Mouse (Mus musculus): ENCODE measurements around the gene Tmem52. TPM values are rescaled to one million over a fixed set of nuclear protein-coding genes. Genes with fewer than 3 reads are reported as not detected.

Tmem52 gene
- total and polyA plus RNA-seq, 3 experiments, result not detected

DNA sequence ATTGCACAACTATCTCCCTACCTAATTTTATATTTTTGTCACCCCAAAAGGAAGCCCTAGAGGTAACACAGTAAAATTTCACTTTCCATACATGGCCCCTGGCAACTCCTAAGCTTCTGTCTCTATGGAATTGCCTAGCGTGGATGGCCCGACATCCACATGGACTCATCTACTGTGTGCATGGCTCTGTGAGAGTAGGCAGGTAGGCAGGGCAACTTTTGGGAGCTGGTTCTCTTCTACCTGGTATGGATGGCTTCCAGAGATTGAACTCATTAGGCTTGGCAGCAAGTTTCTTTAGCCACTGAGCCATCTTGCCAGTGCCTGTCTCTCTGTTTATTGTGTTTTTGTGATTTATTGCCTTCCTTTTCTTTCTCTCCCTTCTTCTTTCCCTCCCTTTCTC is 45.9 kb downstream of the Tmem52 start:
- Histone ChIP-seq H3K9me3 (replicated peaks; ENCODE audit: insufficient read depth, low read length) (no peaks in the 10 kb centered on the region), H3K4me1 (ENCODE audit: control insufficient read depth in 1 of 2, insufficient read depth in 2 of 2, low read length in 2 of 2) (no peaks in the 10 kb centered on the region), H3K4me3 (ENCODE audit: control insufficient read depth in 1 of 2, insufficient read depth in 1 of 2, low read depth in 2 of 2, low read length in 2 of 2) (no peak overlapping the region), H3K27ac (ENCODE audit: control insufficient read depth, low read depth, low read length) (no peak overlapping the region), H3K36me3 (ENCODE audit: control insufficient read depth in 1 of 2, insufficient read depth in 2 of 2, low read length in 2 of 2) (peaks cover 6 to 9% of the 10 kb centered on the region in 2 experiments), H3K27me3 (ENCODE audit: control insufficient read depth in 1 of 2, insufficient read depth in 2 of 2, low read length in 2 of 2) (no peaks in the 10 kb centered on the region), H3K79me2 (ENCODE audit: control insufficient read depth, insufficient read depth, low read length, poor library complexity) (peaks cover 40% of the 10 kb centered on the region), H3K9ac (ENCODE audit: control insufficient read depth, low read depth, low read length, poor library complexity, severe bottlenecking) (no peak overlapping the region)
- DNase-seq (ENCODE audit: low read depth, low spot score), result no peak
- TF ChIP-seq SIN3A (IDR thresholded peaks at IDR 0.05; ENCODE audit: low read length) (no peak), UBTF (IDR thresholded peaks at IDR 0.05; ENCODE audit: borderline replicate concordance, insufficient read depth, low read depth, low read length) (no peak)

DNA sequence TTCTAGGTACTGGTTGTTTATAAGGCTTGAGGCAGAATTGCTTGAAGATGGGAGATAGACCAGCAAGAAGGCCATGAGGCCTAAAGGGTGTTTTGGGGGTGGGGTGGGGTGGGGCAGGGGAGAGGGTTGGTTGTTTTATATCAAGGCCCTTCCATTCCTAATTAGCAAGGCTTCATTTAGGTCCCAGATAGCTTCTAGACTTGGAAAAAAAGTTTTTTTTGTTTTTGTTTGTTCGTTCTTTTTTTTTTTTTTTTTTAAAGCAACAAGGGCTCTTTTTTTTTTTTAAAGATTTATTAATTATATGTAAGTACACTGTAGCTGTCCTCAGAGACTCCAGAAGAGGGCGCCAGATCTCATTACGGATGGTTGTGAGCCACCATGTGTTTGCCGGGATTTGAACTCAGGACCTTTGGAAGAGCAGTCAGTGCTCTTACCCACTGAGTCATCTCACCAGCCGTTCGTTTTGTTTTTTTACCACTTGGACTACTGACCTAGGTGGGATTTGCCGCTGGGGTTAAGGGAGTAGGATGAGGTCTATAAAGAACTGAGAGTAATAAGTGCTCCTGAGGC is 49.1 kb downstream of the Tmem52 start:
- DNase-seq (ENCODE audit: low read depth, low spot score), result no peak
- no peak overlapping the region for H3K4me3 ChIP-seq (ENCODE audit: control insufficient read depth in 1 of 2, insufficient read depth in 1 of 2, low read depth in 2 of 2, low read length in 2 of 2)
- H3K4me1 ChIP-seq (ENCODE audit: control insufficient read depth in 1 of 2, insufficient read depth in 2 of 2, low read length in 2 of 2), result no peaks in the 10 kb centered on the region
- TF ChIP-seq ZNF384 (IDR thresholded peaks at IDR 0.05; ENCODE audit: low read depth, low read length) (peak; percentile 76), ELF1 (IDR thresholded peaks at IDR 0.05; ENCODE audit: low read depth, low read length) (no peak), CTCF (IDR thresholded peaks at IDR 0.05 in 2 of 3, conservative IDR thresholded peaks at IDR 0.05 in 1 of 3; ENCODE audit: control insufficient read depth in 1 of 3, insufficient read depth in 1 of 3, low read depth in 2 of 3, low read length in 3 of 3, poor library complexity in 1 of 3, severe bottlenecking in 1 of 3) (peak in 1 of 3 experiments; percentile 23; a peak in 1 of 6 replicates)
- peaks cover 0 to 4% of the 10 kb centered on the region in 2 experiments for H3K36me3 ChIP-seq (ENCODE audit: control insufficient read depth in 1 of 2, insufficient read depth in 2 of 2, low read length in 2 of 2)
- H3K27ac ChIP-seq (ENCODE audit: control insufficient read depth, low read depth, low read length), result no peak overlapping the region
- H3K9me3 ChIP-seq (replicated peaks; ENCODE audit: insufficient read depth, low read length), result no peaks in the 10 kb centered on the region
- H3K79me2 ChIP-seq (ENCODE audit: control insufficient read depth, insufficient read depth, low read length, poor library complexity), result peaks cover 19% of the 10 kb centered on the region
- no peaks in the 10 kb centered on the region for H3K27me3 ChIP-seq (ENCODE audit: control insufficient read depth in 1 of 2, insufficient read depth in 2 of 2, low read length in 2 of 2)
- H3K9ac ChIP-seq (ENCODE audit: control insufficient read depth, low read depth, low read length, poor library complexity, severe bottlenecking), result no peak overlapping the region

Other genes starting within 250 kb of the Tmem52 start
- 6.2 and 6.9 TPM in 2 replicates for gene Ski, start 246.5 kb upstream of the Tmem52 start, total RNA-seq (2012; rRNA removed)
- gene Ski, start 246.5 kb upstream of the Tmem52 start, polyA plus RNA-seq (2012; ENCODE audit: insufficient read depth in 1 of 2, insufficient read length in 2 of 2, low read depth in 1 of 2, low replicate concordance in 2 of 2, missing spikeins in 1 of 2), result 10 to 100 TPM in 1 of 2 experiments, not detected in 1; 16.1 TPM
- 14.1 and 18.6 TPM in 2 replicates for gene Faap20, start 219.3 kb upstream of the Tmem52 start, total RNA-seq (2012; rRNA removed)
- 10 to 100 TPM in 1 of 2 experiments, not detected in 1; 34.4 TPM for gene Faap20, start 219.3 kb upstream of the Tmem52 start, polyA plus RNA-seq (2012; ENCODE audit: insufficient read depth in 1 of 2, insufficient read length in 2 of 2, low read depth in 1 of 2, low replicate concordance in 2 of 2, missing spikeins in 1 of 2)
- gene Prkcz, start 107.8 kb upstream of the Tmem52 start, total RNA-seq (2012; rRNA removed), result 0.12 TPM in 1 of 2 replicates, not detected in the other
- under 1 TPM in 1 of 2 experiments, not detected in 1; 0.92 TPM for gene Prkcz, start 107.8 kb upstream of the Tmem52 start, polyA plus RNA-seq (2012; ENCODE audit: insufficient read depth in 1 of 2, insufficient read length in 2 of 2, low read depth in 1 of 2, low replicate concordance in 2 of 2, missing spikeins in 1 of 2)
- gene Gabrd, start 71.0 kb upstream of the Tmem52 start, total RNA-seq (2012; rRNA removed), result 0.42 and 0.50 TPM in 2 replicates
- 1 to 10 TPM in 1 of 2 experiments, not detected in 1; 1.1 TPM for gene Gabrd, start 71.0 kb upstream of the Tmem52 start, polyA plus RNA-seq (2012; ENCODE audit: insufficient read depth in 1 of 2, insufficient read length in 2 of 2, low read depth in 1 of 2, low replicate concordance in 2 of 2, missing spikeins in 1 of 2)
- 0.33 and 0.39 TPM in 2 replicates for gene Cfap74, start 59.9 kb upstream of the Tmem52 start, total RNA-seq (2012; rRNA removed)
- 1 to 10 TPM in 1 of 2 experiments, not detected in 1; 1.0 TPM for gene Cfap74, start 59.9 kb upstream of the Tmem52 start, polyA plus RNA-seq (2012; ENCODE audit: insufficient read depth in 1 of 2, insufficient read length in 2 of 2, low read depth in 1 of 2, low replicate concordance in 2 of 2, missing spikeins in 1 of 2)
- 78.1 and 94.7 TPM in 2 replicates for gene Gnb1, start 22.2 kb downstream of the Tmem52 start, total RNA-seq (2012; rRNA removed)
- gene Gnb1, start 22.2 kb downstream of the Tmem52 start, polyA plus RNA-seq (2012; ENCODE audit: insufficient read depth in 1 of 2, insufficient read length in 2 of 2, low read depth in 1 of 2, low replicate concordance in 2 of 2, missing spikeins in 1 of 2), result 100 to 1,000 TPM in 1 of 2 experiments, not detected in 1; 489 TPM
- gene Nadk, start 93.3 kb downstream of the Tmem52 start, total RNA-seq (2012; rRNA removed), result 141 and 151 TPM in 2 replicates
- 100 to 1,000 TPM in 1 of 2 experiments, 10 to 100 TPM in 1; 53.2 to 258 TPM for gene Nadk, start 93.3 kb downstream of the Tmem52 start, polyA plus RNA-seq (2012; ENCODE audit: insufficient read depth in 1 of 2, insufficient read length in 2 of 2, low read depth in 1 of 2, low replicate concordance in 2 of 2, missing spikeins in 1 of 2)
- 9.0 and 9.9 TPM in 2 replicates for gene Slc35e2, start 132.3 kb downstream of the Tmem52 start, total RNA-seq (2012; rRNA removed)
- gene Slc35e2, start 132.3 kb downstream of the Tmem52 start, polyA plus RNA-seq (2012; ENCODE audit: insufficient read depth in 1 of 2, insufficient read length in 2 of 2, low read depth in 1 of 2, low replicate concordance in 2 of 2, missing spikeins in 1 of 2), result 1 to 10 TPM in 1 of 2 experiments, not detected in 1; 6.4 TPM
- 47.9 and 56.6 TPM in 2 replicates for gene Cdk11b, start 155.7 kb downstream of the Tmem52 start, total RNA-seq (2012; rRNA removed)
- 100 to 1,000 TPM; 113 to 249 TPM for gene Cdk11b, start 155.7 kb downstream of the Tmem52 start, polyA plus RNA-seq (2012; ENCODE audit: insufficient read depth in 1 of 2, insufficient read length in 2 of 2, low read depth in 1 of 2, low replicate concordance in 2 of 2, missing spikeins in 1 of 2)
- not detected in 2 replicates for gene Gm10563, start 176.3 kb downstream of the Tmem52 start, total RNA-seq (2012; rRNA removed)
- not detected for gene Gm10563, start 176.3 kb downstream of the Tmem52 start, polyA plus RNA-seq (2012; ENCODE audit: insufficient read depth in 1 of 2, insufficient read length in 2 of 2, low read depth in 1 of 2, low replicate concordance in 2 of 2, missing spikeins in 1 of 2)
- 1.6 and 1.8 TPM in 2 replicates for gene Mmp23, start 184.3 kb downstream of the Tmem52 start, total RNA-seq (2012; rRNA removed)
- 1 to 10 TPM in 1 of 2 experiments, not detected in 1; 2.4 TPM for gene Mmp23, start 184.3 kb downstream of the Tmem52 start, polyA plus RNA-seq (2012; ENCODE audit: insufficient read depth in 1 of 2, insufficient read length in 2 of 2, low read depth in 1 of 2, low replicate concordance in 2 of 2, missing spikeins in 1 of 2)
- 21.4 and 27.7 TPM in 2 replicates for gene Mib2, start 200.1 kb downstream of the Tmem52 start, total RNA-seq (2012; rRNA removed)
- 10 to 100 TPM in 1 of 2 experiments, not detected in 1; 38.3 TPM for gene Mib2, start 200.1 kb downstream of the Tmem52 start, polyA plus RNA-seq (2012; ENCODE audit: insufficient read depth in 1 of 2, insufficient read length in 2 of 2, low read depth in 1 of 2, low replicate concordance in 2 of 2, missing spikeins in 1 of 2)
- gene Fndc10, start 225.2 kb downstream of the Tmem52 start, total RNA-seq (2012; rRNA removed), result 1.1 and 2.6 TPM in 2 replicates
- 1 to 10 TPM in 1 of 2 experiments, not detected in 1; 5.9 TPM for gene Fndc10, start 225.2 kb downstream of the Tmem52 start, polyA plus RNA-seq (2012; ENCODE audit: insufficient read depth in 1 of 2, insufficient read length in 2 of 2, low read depth in 1 of 2, low replicate concordance in 2 of 2, missing spikeins in 1 of 2)
- gene Ssu72, start 235.7 kb downstream of the Tmem52 start, total RNA-seq (2012; rRNA removed), result 160 and 170 TPM in 2 replicates
- gene Ssu72, start 235.7 kb downstream of the Tmem52 start, polyA plus RNA-seq (2012; ENCODE audit: insufficient read depth in 1 of 2, insufficient read length in 2 of 2, low read depth in 1 of 2, low replicate concordance in 2 of 2, missing spikeins in 1 of 2), result 100 to 1,000 TPM; 140 to 267 TPM

Data from MEL (cell line).